Mouse (Mus musculus): Measurements from ENCODE around the gene Nfe2. TPM values are rescaled to one million over a fixed set of nuclear protein-coding genes. Genes with fewer than 3 reads are reported as not detected.
"Not testable (repeated sequence)": the region's sequence is repeated elsewhere in the genome, so short reads cannot be mapped to it uniquely, and the experiment has no call there.

Gene Nfe2
- polyA plus RNA-seq, 1 experiment from 2014 or later: 1.1 TPM

GRCm38 (mm10) chr15:103247078-103247781 is 11.0 kb downstream of the Nfe2 start:
- Histone ChIP-seq H3K27ac (no peak overlapping the region), H3K9ac (no peak overlapping the region), H3K36me3 (peaks cover 65% of the 10 kb centered on the region), H3K27me3 (no peaks in the 10 kb centered on the region), H3K4me3 (no peak overlapping the region), H3K4me1 (replicated peaks) (peaks cover 26% of the 10 kb centered on the region), H3K9me3 (no peaks in the 10 kb centered on the region), H3K4me2 (no peak overlapping the region)
- 89% methylated on average over 9 of the region's 9 CpGs for WGBS
- ATAC-seq (ENCODE audit: low FRiP score): no peak

- Histone ChIP-seq H3K27ac (no peak overlapping the region), H3K27me3 (no peaks in the 10 kb centered on the region), H3K36me3 (peaks cover 75% of the 10 kb centered on the region), H3K9ac (no peak overlapping the region), H3K4me2 (no peak overlapping the region), H3K4me1 (replicated peaks) (peaks cover 36% of the 10 kb centered on the region), H3K4me3 (no peak overlapping the region), H3K9me3 (no peaks in the 10 kb centered on the region)
- ATAC-seq (ENCODE audit: low FRiP score): no peak
- 83% methylated on average over 6 of the region's 6 CpGs for WGBS
Observed at GRCm38 (mm10) chr15:103245616-103246015, 12.6 kb downstream of the Nfe2 start.

- Histone ChIP-seq H3K27ac (no peak overlapping the region), H3K4me2 (peak overlapping the region; percentile 92), H3K4me1 (replicated peaks) (peaks cover 41% of the 10 kb centered on the region), H3K4me3 (peak overlapping the region; percentile 49), H3K9me3 (no peaks in the 10 kb centered on the region), H3K9ac (peak overlapping the region; percentile 84), H3K36me3 (peaks cover 59% of the 10 kb centered on the region), H3K27me3 (no peaks in the 10 kb centered on the region)
- WGBS: 74% methylated on average over 8 of the region's 8 CpGs
- no peak for ATAC-seq (ENCODE audit: low FRiP score)
Observed at GRCm38 (mm10) chr15:103242885-103243284, 15.3 kb downstream of the Nfe2 start.

- peaks cover 46% of the 10 kb centered on the region for H3K4me1 ChIP-seq (replicated peaks)
Observed at GRCm38 (mm10) chr15:103241071-103242018, 16.9 kb downstream of the Nfe2 start.

GRCm38 (mm10) chr15:103240160-103241028 is 17.8 kb downstream of the Nfe2 start, which contains the start of gene Hnrnpa1:
Hnrnpa1 (plus strand) TSS chr15:103240432.
- Histone ChIP-seq H3K27me3 (no peaks in the 10 kb centered on the region), H3K9me3 (no peaks in the 10 kb centered on the region), H3K4me1 (replicated peaks) (peaks cover 46% of the 10 kb centered on the region), H3K36me3 (peaks cover 36% of the 10 kb centered on the region), H3K9ac (peak within 1 kb of the TSS; percentile 84), H3K27ac (peak within 1 kb of the TSS; percentile 96), H3K4me2 (peak within 1 kb of the TSS; percentile 92), H3K4me3 (peak within 1 kb of the TSS; percentile 49)
- under 1% methylated on average over 47 of the region's 47 CpGs for WGBS
- ATAC-seq (ENCODE audit: low FRiP score): peak; percentile 95

More at GRCm38 (mm10) chr15:103241071-103242018, 16.9 kb downstream of the Nfe2 start:
- H3K27me3 ChIP-seq; H3K9me3 ChIP-seq; ATAC-seq (ENCODE audit: low FRiP score): not testable (repeated sequence)
- Histone ChIP-seq H3K36me3 (peaks cover 44% of the 10 kb centered on the region), H3K4me2 (peak overlapping the region; percentile 92), H3K9ac (peak overlapping the region; percentile 84), H3K4me3 (peak overlapping the region; percentile 49), H3K27ac (peak overlapping the region; percentile 96)
- WGBS: 12% methylated on average over 12 of the region's 12 CpGs

- under 1% methylated on average over 39 of the region's 39 CpGs for WGBS
- Histone ChIP-seq H3K9me3 (no peaks in the 10 kb centered on the region), H3K4me3 (peak within 1 kb of the TSS; percentile 49), H3K36me3 (peaks cover 34% of the 10 kb centered on the region), H3K4me2 (peak within 1 kb of the TSS; percentile 92), H3K9ac (peak within 1 kb of the TSS; percentile 84), H3K27me3 (no peaks in the 10 kb centered on the region), H3K27ac (peak within 1 kb of the TSS; percentile 96), H3K4me1 (replicated peaks) (peaks cover 43% of the 10 kb centered on the region)
- ATAC-seq (ENCODE audit: low FRiP score): peak; percentile 95
Observed at GRCm38 (mm10) chr15:103239685-103240159, 18.5 kb downstream of the Nfe2 start, which contains the start of gene Cbx5. Cbx5 (minus strand) TSS chr15:103239816.

- peak; percentile 90 for ATAC-seq (ENCODE audit: low FRiP score)
- Histone ChIP-seq H3K27me3 (no peaks in the 10 kb centered on the region), H3K4me3 (peak overlapping the region; percentile 49), H3K4me1 (replicated peaks) (peaks cover 43% of the 10 kb centered on the region), H3K9me3 (no peaks in the 10 kb centered on the region), H3K27ac (peak overlapping the region; percentile 96), H3K36me3 (peaks cover 35% of the 10 kb centered on the region), H3K4me2 (peak overlapping the region; percentile 64), H3K9ac (peak overlapping the region; percentile 68)
- under 1% methylated on average over 26 of the region's 26 CpGs for WGBS
Observed at GRCm38 (mm10) chr15:103239130-103239684, 19.0 kb downstream of the Nfe2 start.

- no peak overlapping the region for H3K9ac ChIP-seq
- 94% methylated on average over 7 of the region's 7 CpGs for WGBS
- ATAC-seq (ENCODE audit: low FRiP score): no peak
Observed at GRCm38 (mm10) chr15:103237295-103237694, 20.9 kb downstream of the Nfe2 start.

GRCm38 (mm10) chr15:103233119-103233518 is 25.1 kb downstream of the Nfe2 start:
- H3K36me3 ChIP-seq: peaks cover 7% of the 10 kb centered on the region
- ATAC-seq (ENCODE audit: low FRiP score): no peak
- H3K9me3 ChIP-seq: no peaks in the 10 kb centered on the region
- H3K4me2 ChIP-seq: no peak overlapping the region
- 92% methylated on average over 2 of the region's 2 CpGs for WGBS
- H3K4me1 ChIP-seq (replicated peaks): peaks cover 7% of the 10 kb centered on the region
- no peak overlapping the region for H3K27ac ChIP-seq
- no peak overlapping the region for H3K4me3 ChIP-seq
- no peak overlapping the region for H3K9ac ChIP-seq
- no peaks in the 10 kb centered on the region for H3K27me3 ChIP-seq

More at GRCm38 (mm10) chr15:103237295-103237694, 20.9 kb downstream of the Nfe2 start:
- H3K9me3 ChIP-seq: no peaks in the 10 kb centered on the region
- H3K4me2 ChIP-seq: no peak overlapping the region
- H3K27ac ChIP-seq: no peak overlapping the region
- no peak overlapping the region for H3K4me3 ChIP-seq
- peaks cover 17% of the 10 kb centered on the region for H3K36me3 ChIP-seq
- no peaks in the 10 kb centered on the region for H3K27me3 ChIP-seq
- H3K4me1 ChIP-seq (replicated peaks): peaks cover 24% of the 10 kb centered on the region

- peaks cover 5% of the 10 kb centered on the region for H3K4me1 ChIP-seq (replicated peaks)
- no peaks in the 10 kb centered on the region for H3K36me3 ChIP-seq
- WGBS: 81% methylated on average over 2 of the region's 2 CpGs
- H3K4me2 ChIP-seq: no peak overlapping the region
- no peak overlapping the region for H3K9ac ChIP-seq
- no peak overlapping the region for H3K4me3 ChIP-seq
- ATAC-seq (ENCODE audit: low FRiP score): no peak
- H3K27ac ChIP-seq: no peak overlapping the region
- no peaks in the 10 kb centered on the region for H3K27me3 ChIP-seq
- no peaks in the 10 kb centered on the region for H3K9me3 ChIP-seq
Observed at GRCm38 (mm10) chr15:103228904-103229303, 29.3 kb downstream of the Nfe2 start.

GRCm38 (mm10) chr15:103227572-103227971 is 30.6 kb downstream of the Nfe2 start:
- Histone ChIP-seq H3K4me2 (no peak overlapping the region), H3K4me3 (no peak overlapping the region), H3K27ac (0 out of 2 replicates have a peak overlapping the region, but pooled peaks have one; percentile 5), H3K9ac (no peak overlapping the region), H3K9me3 (no peaks in the 10 kb centered on the region), H3K36me3 (no peaks in the 10 kb centered on the region), H3K4me1 (replicated peaks) (peaks cover 5% of the 10 kb centered on the region), H3K27me3 (no peaks in the 10 kb centered on the region)
- ATAC-seq (ENCODE audit: low FRiP score): no peak
- 85% methylated on average over 2 of the region's 2 CpGs for WGBS

Measured in hindbrain, embryonic 13.5 days (tissue).